Mouse (Mus musculus) kidney, adult 2 months (tissue): ENCODE measurements around the gene Myom1. TPM values are rescaled to one million over a fixed set of nuclear protein-coding genes. Genes with fewer than 3 reads are reported as not detected.

Experiments used
- DNase-seq: peaks from one replicate; pipeline ENCODE4 v3.0.0; 2021
- H3K27ac ChIP-seq: fragments of 200-500 bp; 2 replicates; pipeline ENCODE4 v1.5.1; 2012; ENCODE audit warnings: low read depth, low read length, control low read depth, inconsistent platforms; ENCODE audit not compliant: insufficient read depth
- H3K27me3 ChIP-seq: fragments of 200-500 bp; replicated peaks from 2 replicates; pipeline ENCODE4 v1.6.1; 2012; ENCODE audit warnings: mild to moderate bottlenecking, moderate library complexity, low read length, inconsistent platforms; ENCODE audit not compliant: control insufficient read depth, insufficient read depth
- H3K36me3 ChIP-seq: fragments of 200-500 bp; 2 replicates; pipeline ENCODE4 v1.6.1; 2012; ENCODE audit warnings: mild to moderate bottlenecking, moderate library complexity, low read length, inconsistent platforms; ENCODE audit not compliant: control insufficient read depth, insufficient read depth
- H3K4me1 ChIP-seq: fragments of 200-500 bp; 2 replicates; pipeline ENCODE4 v1.6.1; 2011; ENCODE audit warnings: low read length; ENCODE audit not compliant: control insufficient read depth, insufficient read depth
- H3K4me3 ChIP-seq: fragments of 200-500 bp; 2 replicates; pipeline ENCODE4 v1.5.1; 2011; ENCODE audit warnings: mild to moderate bottlenecking, low read depth, low read length, control low read depth; ENCODE audit not compliant: insufficient read depth
- CTCF ChIP-seq: fragments of 200-500 bp; conservative IDR thresholded peaks from 2 replicates; pipeline ENCODE4 v1.5.1; 2011; ENCODE audit warnings: low read depth, mild to moderate bottlenecking, control low read depth, low read length, moderate library complexity, mixed read lengths; ENCODE audit not compliant: insufficient read depth, insufficient read length
- POLR2A ChIP-seq: fragments of 200-500 bp; IDR thresholded peaks from one replicate; pipeline ENCODE4 v1.6.1; 2011; ENCODE audit warnings: low read depth, low read length, control low read depth
- WGBS: fragments of 180-500 bp; shearing (Covaris S2); methylation state at CpG from one replicate; pipeline ENCODE4 v1.1.7; 2018; 5-methylcytosine and 5-hydroxymethylcytosine counted together
- polyA plus RNA-seq: library from polyadenylated mRNA; depleted of rRNA; stranded (reverse); fragments of >200 nt; gene quantifications from 2 replicates; pipeline ENCODE4 v1.2.3, GENCODE M21; 2012

The Myom1 gene
- polyA plus RNA-seq, 1 experiment, result 4.3 TPM

GRCm38 (mm10) chr17:71000255-71000654, 2.2 kb upstream of the Myom1 start:
- no peak for DNase-seq
- Histone ChIP-seq H3K27me3 (no peaks in the 10 kb centered on the region), H3K4me3 (peak overlapping the region; percentile 15), H3K27ac (peak overlapping the region; percentile 62), H3K36me3 (peaks cover 3% of the 10 kb centered on the region; the same call in 1 of the 2 replicates), H3K4me1 (peaks cover 24% of the 10 kb centered on the region)
- TF ChIP-seq POLR2A (no peak), CTCF (no peak)
- 28% methylated on average over 2 of the region's 2 CpGs for WGBS

- H3K4me3 ChIP-seq, result peak overlapping the region; percentile 46
Observed at GRCm38 (mm10) chr17:71001067-71001466, 1.4 kb upstream of the Myom1 start.

GRCm38 (mm10) chr17:71001699-71002080, 743 bp upstream of the Myom1 start:
- H3K4me1 ChIP-seq, result peaks cover 24% of the 10 kb centered on the region
- peak overlapping the region; percentile 98 for H3K4me3 ChIP-seq
- no peak for DNase-seq
- no peak for TF ChIP-seq CTCF
- H3K36me3 ChIP-seq, result no peaks in the 10 kb centered on the region
- no peaks in the 10 kb centered on the region for H3K27me3 ChIP-seq
- WGBS, result under 1% methylated on average over 43 of the region's 43 CpGs
- peak overlapping the region; percentile 100 for H3K27ac ChIP-seq

More at GRCm38 (mm10) chr17:71001067-71001466, 1.4 kb upstream of the Myom1 start:
- Histone ChIP-seq H3K4me1 (peaks cover 24% of the 10 kb centered on the region), H3K27ac (no peak overlapping the region), H3K36me3 (no peaks in the 10 kb centered on the region), H3K27me3 (no peaks in the 10 kb centered on the region)
- no peak for DNase-seq
- 2% methylated on average over 6 of the region's 6 CpGs for WGBS
- TF ChIP-seq POLR2A (no peak), CTCF (no peak)

GRCm38 (mm10) chr17:71002744-71003094, 286 bp downstream of the Myom1 start, which contains the start of gene Myl12a:
TSS of gene Myl12a (minus strand) at chr17:71002878.
- H3K4me3 ChIP-seq, result peak within 1 kb of the TSS; percentile 98
- no peak for DNase-seq
- TF ChIP-seq CTCF, result no peak
- TF ChIP-seq POLR2A, result no peak
- H3K27ac ChIP-seq, result peak within 1 kb of the TSS; percentile 100
- peaks cover 21% of the 10 kb centered on the region for H3K4me1 ChIP-seq
- H3K27me3 ChIP-seq, result no peaks in the 10 kb centered on the region
- WGBS, result 5% methylated on average over 14 of the region's 14 CpGs
- no peaks in the 10 kb centered on the region for H3K36me3 ChIP-seq

- H3K4me1 ChIP-seq, result peaks cover 18% of the 10 kb centered on the region
- no peak overlapping the region for H3K4me3 ChIP-seq
- no peak for DNase-seq
- no peaks in the 10 kb centered on the region for H3K27me3 ChIP-seq
- 55% methylated on average over 4 of the region's 4 CpGs for WGBS
- peak overlapping the region; percentile 98 for H3K27ac ChIP-seq
- no peak for TF ChIP-seq POLR2A
- no peak for TF ChIP-seq CTCF
- no peaks in the 10 kb centered on the region for H3K36me3 ChIP-seq
Observed at GRCm38 (mm10) chr17:71003112-71003511, 679 bp downstream of the Myom1 start.

GRCm38 (mm10) chr17:71003721-71004120, 1.3 kb downstream of the Myom1 start:
- 88% methylated on average over 2 of the region's 2 CpGs for WGBS
- Histone ChIP-seq H3K4me1 (peaks cover 13% of the 10 kb centered on the region), H3K27me3 (no peaks in the 10 kb centered on the region), H3K4me3 (no peak overlapping the region), H3K27ac (no peak overlapping the region), H3K36me3 (no peaks in the 10 kb centered on the region)
- no peak for DNase-seq
- TF ChIP-seq CTCF (no peak), POLR2A (no peak)

- no peak for DNase-seq
- Histone ChIP-seq H3K36me3 (no peaks in the 10 kb centered on the region), H3K27me3 (no peaks in the 10 kb centered on the region), H3K4me3 (no peak overlapping the region), H3K27ac (no peak overlapping the region), H3K4me1 (peaks cover 10% of the 10 kb centered on the region)
- 96% methylated on average over 10 of the region's 10 CpGs for WGBS
- TF ChIP-seq CTCF (no peak), POLR2A (no peak)
Observed at GRCm38 (mm10) chr17:71004186-71004960, 1.9 kb downstream of the Myom1 start.
